Mouse (Mus musculus): Measurements from ENCODE around the gene Hist1h2ag.

Gene Hist1h2ag

DNA sequence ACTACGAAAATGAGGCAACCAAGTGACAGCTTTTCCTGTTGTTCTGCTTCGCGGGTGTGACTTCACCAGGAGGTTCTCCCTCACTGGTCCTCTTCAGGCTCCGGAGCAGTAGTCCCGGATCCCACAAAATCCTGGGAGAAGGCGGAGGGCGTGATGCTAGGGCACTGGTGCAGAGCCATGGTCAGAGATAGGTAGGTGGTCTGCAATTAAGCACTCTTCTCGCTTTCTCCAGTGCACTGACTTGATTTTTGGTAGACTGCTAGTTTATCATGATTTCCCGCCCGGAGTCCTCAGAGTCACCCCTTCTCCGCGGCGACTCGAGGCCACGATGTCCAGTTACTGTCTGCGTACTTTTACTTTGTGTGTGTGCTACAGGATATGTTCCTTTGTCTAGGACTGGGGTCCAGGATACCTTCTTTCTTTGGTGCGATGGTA, 28.3 kb downstream of the Hist1h2ag start:
- CTCF ChIA-PET = interaction anchor here (1.7 to 2.9 kb wide), 2 partner anchors 9 to 18 kb away, joined by 5 to 12 read pairs; no protein-coding TSS in a partner anchor

- CTCF ChIA-PET = interaction anchor here (1.7 to 2.9 kb wide), 2 partner anchors 8 to 18 kb away, joined by 5 to 12 read pairs; no protein-coding TSS in a partner anchor
These were observed 29.0 kb downstream of the Hist1h2ag start for GRCm38 (mm10) chr13:22013716-22014115.

DNA sequence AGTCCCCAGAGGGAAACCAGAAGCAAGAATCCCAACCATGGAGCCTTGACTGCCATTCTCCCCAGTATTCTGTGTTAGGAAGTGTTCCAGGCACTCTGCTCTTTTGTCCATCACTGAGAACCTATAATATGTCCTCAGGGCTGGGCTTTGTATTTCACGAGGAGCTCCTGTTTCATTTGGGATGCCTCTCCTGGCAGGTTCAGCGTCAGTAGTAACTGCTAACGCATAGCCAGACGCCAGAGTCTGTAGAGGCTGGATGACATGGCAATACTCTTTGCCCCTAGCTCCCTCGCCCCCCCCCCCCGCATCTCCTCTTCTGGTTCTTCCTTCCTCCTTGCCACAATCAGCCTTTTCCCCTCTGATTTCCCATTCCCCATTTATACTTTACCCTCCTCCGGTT, 33.1 kb downstream of the Hist1h2ag start, which contains the start of gene Prss16:
Gene Prss16, minus strand, starts transcription at position 101 of the 400 bp plus-strand sequence.
- CTCF ChIA-PET = no interaction called here

- CTCF ChIA-PET = no interaction called here
These were observed 34.0 kb downstream of the Hist1h2ag start for GRCm38 (mm10) chr13:22008707-22009106.

- CTCF ChIA-PET = interaction anchor here (1.0 kb wide), 1 partner anchor 15 kb away, joined by 13 read pairs; no protein-coding TSS in a partner anchor
These were observed 34.9 kb downstream of the Hist1h2ag start for GRCm38 (mm10) chr13:22007872-22008271.

GRCm38 (mm10) chr13:22007121-22007510, 35.6 kb downstream of the Hist1h2ag start:
- CTCF ChIA-PET = interaction anchor here (0.5 to 2.7 kb wide), 3 partner anchors 13 to 27 kb away, joined by 6 to 13 read pairs (median 10); no protein-coding TSS in a partner anchor

GRCm38 (mm10) chr13:22006334-22007120, 36.2 kb downstream of the Hist1h2ag start:
- CTCF ChIA-PET = interaction anchor here (0.5 to 2.7 kb wide), 5 partner anchors 8 to 32 kb away, joined by 4 to 12 read pairs (median 6); no protein-coding TSS in a partner anchor

DNA sequence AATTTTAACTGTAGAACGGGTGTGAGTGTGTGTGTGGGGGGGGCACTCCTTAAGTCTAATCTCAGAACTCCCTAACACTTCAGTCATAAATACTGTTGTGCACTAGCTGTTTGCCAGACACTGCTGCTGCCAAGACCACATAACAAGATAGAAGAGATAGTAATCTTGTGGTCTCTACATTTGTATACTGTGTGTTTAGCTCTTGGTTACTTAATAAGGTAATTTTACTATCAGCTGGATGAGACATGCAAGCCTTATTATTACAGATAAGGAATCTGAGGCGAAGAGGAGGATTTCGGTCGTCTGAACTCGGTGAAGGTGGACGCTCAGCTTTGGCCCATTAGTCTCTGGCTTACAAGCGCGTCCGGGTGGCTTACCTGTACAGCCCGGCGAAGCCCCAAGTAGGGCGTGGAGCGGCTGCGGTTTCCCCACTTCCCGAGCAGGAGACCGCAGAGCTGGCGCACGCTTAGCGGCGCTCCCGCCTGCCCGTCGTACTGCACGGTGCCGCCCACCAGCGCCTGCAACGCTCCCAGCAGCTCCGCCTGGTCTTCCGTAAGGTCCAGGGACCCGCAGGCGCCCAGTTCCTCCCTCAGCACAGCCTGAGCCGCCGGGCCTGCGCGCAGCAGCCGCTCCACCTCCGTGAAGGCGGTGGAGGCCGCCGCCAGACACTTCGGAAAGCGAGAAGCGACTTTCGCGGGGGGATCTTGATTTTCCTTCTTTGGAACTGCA, 37.0 kb downstream of the Hist1h2ag start:
- CTCF ChIA-PET = interaction anchor here (0.7 to 2.7 kb wide), 4 partner anchors 9 to 32 kb away, joined by 4 to 12 read pairs (median 6); no protein-coding TSS in a partner anchor

GRCm38 (mm10) chr13:22001823-22002222, 40.9 kb downstream of the Hist1h2ag start:
- CTCF ChIA-PET = no interaction called here

GRCm38 (mm10) chr13:22001346-22001745, 41.4 kb downstream of the Hist1h2ag start:
- CTCF ChIA-PET = no interaction called here

DNA sequence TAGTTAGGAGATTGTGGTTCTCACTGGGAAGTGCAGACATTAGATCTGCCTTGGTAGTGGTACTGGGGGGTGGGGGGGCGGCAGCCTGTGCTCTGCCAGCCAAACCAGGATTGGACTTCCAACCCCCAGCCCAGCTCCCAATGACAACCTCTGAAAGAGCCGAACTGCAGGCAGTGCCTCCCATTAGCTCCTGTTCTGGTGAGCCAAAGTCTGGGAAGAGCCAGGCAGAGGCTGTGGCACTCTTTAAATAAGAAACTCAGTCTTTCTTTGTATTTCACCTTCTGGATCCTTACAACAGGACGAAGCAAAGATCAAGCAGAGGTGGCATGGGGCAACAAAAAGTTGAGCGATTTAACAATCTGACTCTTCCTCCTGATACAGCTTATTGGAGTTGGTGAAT, 43.6 kb downstream of the Hist1h2ag start:
- CTCF ChIA-PET = no interaction called here

DNA sequence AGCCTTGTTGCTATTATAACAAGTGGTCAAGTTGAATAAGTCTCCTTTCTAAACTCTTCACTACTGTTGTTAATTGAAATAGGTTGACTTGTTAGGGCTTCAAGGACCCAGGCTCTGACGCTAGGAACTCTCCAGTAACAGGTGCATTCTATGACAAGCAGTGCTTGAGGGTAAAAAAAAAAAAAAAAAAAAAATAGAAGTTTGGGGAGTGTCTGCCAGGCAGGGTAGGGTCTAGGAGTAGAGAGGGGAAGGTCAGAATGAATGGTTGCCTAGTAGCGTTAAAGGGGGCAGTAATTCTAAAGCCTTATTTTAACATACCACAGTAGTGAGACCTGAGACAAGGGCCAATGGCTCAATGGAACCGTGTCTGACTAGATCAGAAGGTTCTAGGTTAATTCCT, 44.3 kb downstream of the Hist1h2ag start:
- CTCF ChIA-PET = no interaction called here

DNA sequence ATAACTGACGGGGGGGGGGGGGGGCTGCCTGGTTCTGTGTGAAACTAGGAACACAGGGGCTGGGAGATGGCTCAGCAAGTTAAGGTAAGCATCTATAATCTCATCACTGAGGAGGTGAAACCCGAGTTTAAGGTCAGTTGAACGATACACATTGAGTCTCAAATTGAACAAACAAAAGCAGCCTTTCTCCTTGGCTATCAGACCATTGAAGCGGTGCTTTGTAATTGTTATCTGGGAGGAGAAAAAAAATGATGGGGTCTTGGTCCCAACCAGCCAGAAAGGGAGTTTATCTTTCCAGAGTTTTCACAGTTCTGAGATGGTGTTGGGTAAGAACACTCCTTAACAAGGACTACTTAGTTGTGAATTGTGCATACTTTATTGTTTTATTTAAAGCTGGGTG, 44.9 kb downstream of the Hist1h2ag start:
- CTCF ChIA-PET = no interaction called here

- CTCF ChIA-PET = no interaction called here
These were observed 45.4 kb downstream of the Hist1h2ag start for GRCm38 (mm10) chr13:21997201-21997820.

GRCm38 (mm10) chr13:21996840-21997185, 45.9 kb downstream of the Hist1h2ag start:
- CTCF ChIA-PET = no interaction called here

GRCm38 (mm10) chr13:21996101-21996839, 46.5 kb downstream of the Hist1h2ag start:
- CTCF ChIA-PET = interaction anchor here (1.1 kb wide), 1 partner anchor 18 kb away, joined by 5 read pairs; no protein-coding TSS in a partner anchor

DNA sequence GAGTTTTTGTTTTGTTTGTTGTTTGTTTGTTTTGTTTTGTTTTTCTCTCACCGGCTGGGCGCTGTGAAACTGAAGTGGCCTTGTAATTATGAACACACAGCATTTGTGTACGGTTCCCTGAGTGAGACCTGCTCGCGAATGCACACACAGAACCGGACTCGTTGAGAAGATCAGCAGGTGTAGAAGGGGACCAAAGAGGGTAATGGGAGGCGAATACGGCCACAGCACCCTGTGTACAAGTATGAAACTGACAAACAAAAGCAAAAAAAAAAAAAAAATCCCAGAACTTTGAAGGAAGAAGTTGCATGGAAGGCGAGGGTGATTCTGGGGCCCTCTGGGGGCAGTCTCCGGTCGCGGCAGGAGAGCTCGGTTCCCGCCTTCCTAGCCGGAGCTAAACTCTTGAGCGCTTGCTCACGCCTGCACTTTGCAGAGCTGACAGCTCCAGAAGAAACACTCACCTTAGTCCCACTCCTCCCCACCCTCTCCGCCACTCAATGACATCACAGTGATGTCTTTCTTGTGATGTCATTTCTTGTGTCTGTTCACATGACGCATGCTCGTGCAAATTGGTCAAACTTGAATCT, 47.3 kb downstream of the Hist1h2ag start:
- CTCF ChIA-PET = interaction anchor here (0.7 to 1.1 kb wide), 2 partner anchors 19 to 265 kb away, joined by 4 to 5 read pairs; no protein-coding TSS in a partner anchor

GRCm38 (mm10) chr13:21994896-21995295, 47.8 kb downstream of the Hist1h2ag start:
- CTCF ChIA-PET = interaction anchor here (0.7 kb wide), 1 partner anchor 265 kb away, joined by 4 read pairs; no protein-coding TSS in a partner anchor

GRCm38 (mm10) chr13:21993957-21994738, 48.6 kb downstream of the Hist1h2ag start:
- CTCF ChIA-PET = interaction anchor here (1.6 kb wide), 1 partner anchor 13 kb away, joined by 4 read pairs; the partner anchor contains the start of gene Pom121l2

GRCm38 (mm10) chr13:21992550-21992949, 50.2 kb downstream of the Hist1h2ag start:
- CTCF ChIA-PET = interaction anchor here (0.6 to 1.6 kb wide), 4 partner anchors 12 to 532 kb away, joined by 3 to 13 read pairs (median 5); partner anchors contain the start of gene Pom121l2
